Mouse (Mus musculus) small intestine, adult 2 months (tissue): ENCODE data around the gene Il4ra. TPM values are rescaled to one million over a fixed set of nuclear protein-coding genes. Genes with fewer than 3 reads are reported as not detected.

Source experiments
- H3K27ac ChIP-seq: fragments of 200-500 bp; 2 replicates; pipeline ENCODE4 v1.5.1; 2012; ENCODE audit warnings: low read depth, low read length, control low read depth, inconsistent platforms; ENCODE audit not compliant: insufficient read depth
- H3K27me3 ChIP-seq: fragments of 200-500 bp; 2 replicates; pipeline ENCODE4 v1.6.1; 2012; ENCODE audit warnings: mild to moderate bottlenecking, moderate library complexity, low read length, inconsistent platforms; ENCODE audit not compliant: control insufficient read depth, insufficient read depth
- H3K36me3 ChIP-seq: fragments of 200-500 bp; 2 replicates; pipeline ENCODE4 v1.6.1; 2012; ENCODE audit warnings: mild to moderate bottlenecking, low read length, control low read depth, inconsistent platforms; ENCODE audit not compliant: control insufficient read depth, insufficient read depth
- H3K4me1 ChIP-seq: fragments of 200-500 bp; 2 replicates; pipeline ENCODE4 v1.6.1; 2012; ENCODE audit warnings: low read length, inconsistent platforms, mixed read lengths; ENCODE audit not compliant: control insufficient read depth, insufficient read depth, insufficient read length
- H3K4me3 ChIP-seq: fragments of 200-500 bp; 2 replicates; pipeline ENCODE4 v1.5.1; 2012; ENCODE audit warnings: low read depth, mild to moderate bottlenecking, control low read depth, inconsistent platforms, low read length, moderate library complexity
- CTCF ChIP-seq: fragments of 200-500 bp; IDR thresholded peaks from 2 replicates; pipeline ENCODE4 v1.5.1; 2012; ENCODE audit warnings: low read depth, mild to moderate bottlenecking, control low read depth, inconsistent platforms, low read length, moderate library complexity, mixed read lengths; ENCODE audit not compliant: insufficient replicate concordance, insufficient read length; ENCODE audit errors: extremely low read depth
- POLR2A ChIP-seq: fragments of 200-500 bp; IDR thresholded peaks from 2 replicates; pipeline ENCODE4 v1.6.1; 2012; ENCODE audit warnings: low read depth, mild to moderate bottlenecking, control low read depth, inconsistent platforms, low read length, moderate library complexity
- WGBS: fragments of 180-500 bp; shearing (Covaris S2); methylation state at CpG from one replicate; pipeline ENCODE4 v1.1.7; 2018; 5-methylcytosine and 5-hydroxymethylcytosine counted together
- polyA plus RNA-seq: library from polyadenylated mRNA; depleted of rRNA; stranded (reverse); fragments of >200 nt; gene quantifications from 2 replicates; pipeline ENCODE4 v1.2.3, GENCODE M21; 2012

Il4ra gene
- polyA plus RNA-seq, 1 experiment, result 51.7 TPM

GRCm38 (mm10) chr7:125605725-125606139 lies 53.8 kb downstream of the Il4ra start:
- H3K27ac ChIP-seq, result no peak overlapping the region
- no peaks in the 10 kb centered on the region for H3K27me3 ChIP-seq
- no peaks in the 10 kb centered on the region for H3K36me3 ChIP-seq
- 0 out of 2 replicates have a peak, but pooled peaks cover 3% of the 10 kb centered on the region for H3K4me1 ChIP-seq
- WGBS, result 21% methylated on average over 4 of the region's 4 CpGs
- peak overlapping the region; percentile 27 for H3K4me3 ChIP-seq
- no peak for TF ChIP-seq POLR2A
- no peak for TF ChIP-seq CTCF

GRCm38 (mm10) chr7:125606265-125607164 lies 54.6 kb downstream of the Il4ra start:
- Histone ChIP-seq H3K4me3 (peak overlapping the region; percentile 27; the same call in 1 of the 2 replicates), H3K36me3 (no peaks in the 10 kb centered on the region), H3K27ac (peak overlapping the region; percentile 33; the same call in 1 of the 2 replicates), H3K27me3 (no peaks in the 10 kb centered on the region), H3K4me1 (0 out of 2 replicates have a peak, but pooled peaks cover 3% of the 10 kb centered on the region)
- WGBS, result 71% methylated on average over 2 of the region's 2 CpGs
- TF ChIP-seq POLR2A (no peak), CTCF (no peak)

- H3K27ac ChIP-seq, result peak overlapping the region; percentile 73
- no peaks in the 10 kb centered on the region for H3K4me1 ChIP-seq
- H3K36me3 ChIP-seq, result no peaks in the 10 kb centered on the region
- H3K27me3 ChIP-seq, result no peaks in the 10 kb centered on the region
- TF ChIP-seq POLR2A (no peak), CTCF (no peak)
- WGBS, result 62% methylated on average over 6 of the region's 6 CpGs
- H3K4me3 ChIP-seq, result peak overlapping the region; percentile 31
These were observed 55.7 kb downstream of the Il4ra start for GRCm38 (mm10) chr7:125607384-125608182.

GRCm38 (mm10) chr7:125608183-125608688 lies 56.3 kb downstream of the Il4ra start:
- Histone ChIP-seq H3K27ac (no peak overlapping the region), H3K4me3 (no peak overlapping the region), H3K27me3 (no peaks in the 10 kb centered on the region), H3K4me1 (no peaks in the 10 kb centered on the region), H3K36me3 (no peaks in the 10 kb centered on the region)
- 77% methylated on average over 4 of the region's 4 CpGs for WGBS
- TF ChIP-seq POLR2A (no peak), CTCF (no peak)

- no peaks in the 10 kb centered on the region for H3K27me3 ChIP-seq
- no peaks in the 10 kb centered on the region for H3K4me1 ChIP-seq
- H3K27ac ChIP-seq, result no peak overlapping the region
- no peak overlapping the region for H3K4me3 ChIP-seq
- WGBS, result 77% methylated on average over 5 of the region's 5 CpGs
- TF ChIP-seq CTCF, result no peak
- no peak for TF ChIP-seq POLR2A
- no peaks in the 10 kb centered on the region for H3K36me3 ChIP-seq
These were observed 61.7 kb downstream of the Il4ra start for GRCm38 (mm10) chr7:125613579-125613978.

- Histone ChIP-seq H3K27me3 (no peaks in the 10 kb centered on the region), H3K4me1 (no peaks in the 10 kb centered on the region), H3K27ac (no peak overlapping the region), H3K36me3 (no peaks in the 10 kb centered on the region), H3K4me3 (no peak overlapping the region)
- TF ChIP-seq POLR2A (no peak), CTCF (no peak)
- WGBS, result 43% methylated on average over 7 of the region's 7 CpGs
These were observed 63.5 kb downstream of the Il4ra start for GRCm38 (mm10) chr7:125615453-125615852.
